Mouse (Mus musculus): ENCODE measurements around the gene Eid3. TPM values are rescaled to one million over a fixed set of nuclear protein-coding genes. Genes with fewer than 3 reads are reported as not detected.

The Eid3 gene
- polyA plus RNA-seq, 1 experiment from 2014 or later = 0.20 TPM

Other genes with a start within 250 kb of the Eid3 start
- gene 1190007I07Rik, start 243.4 kb upstream of the Eid3 start, polyA plus RNA-seq (2015; fragmentation: Nextera tagmentation; extraction: Ambion mirVana) = 57.3 and 59.6 TPM in 2 replicates
- 102 TPM in 2 replicates for gene Tdg, start 236.8 kb upstream of the Eid3 start, polyA plus RNA-seq (2015; fragmentation: Nextera tagmentation; extraction: Ambion mirVana)
- 5.0 and 6.8 TPM in 2 replicates for gene Glt8d2, start 176.0 kb upstream of the Eid3 start, polyA plus RNA-seq (2015; fragmentation: Nextera tagmentation; extraction: Ambion mirVana)
- 28.2 and 29.0 TPM in 2 replicates for gene Hcfc2, start 170.5 kb upstream of the Eid3 start, polyA plus RNA-seq (2015; fragmentation: Nextera tagmentation; extraction: Ambion mirVana)
- gene Nfyb, start 102.5 kb upstream of the Eid3 start, polyA plus RNA-seq (2015; fragmentation: Nextera tagmentation; extraction: Ambion mirVana) = 31.4 and 34.7 TPM in 2 replicates
- 107 and 108 TPM in 2 replicates for gene Txnrd1, start 32.7 kb upstream of the Eid3 start, polyA plus RNA-seq (2015; fragmentation: Nextera tagmentation; extraction: Ambion mirVana)
- gene Chst11, start 118.9 kb downstream of the Eid3 start, polyA plus RNA-seq (2015; fragmentation: Nextera tagmentation; extraction: Ambion mirVana) = 0.80 and 0.88 TPM in 2 replicates